Mouse (Mus musculus): ENCODE results near the gene Olfr1276. TPM values are rescaled to one million over a fixed set of nuclear protein-coding genes. Genes with fewer than 3 reads are reported as not detected.

Gene Olfr1276
- not detected in 2 replicates for polyA plus RNA-seq (2016; fragmentation: Nextera tagmentation; extraction: Ambion mirVana)

DNA sequence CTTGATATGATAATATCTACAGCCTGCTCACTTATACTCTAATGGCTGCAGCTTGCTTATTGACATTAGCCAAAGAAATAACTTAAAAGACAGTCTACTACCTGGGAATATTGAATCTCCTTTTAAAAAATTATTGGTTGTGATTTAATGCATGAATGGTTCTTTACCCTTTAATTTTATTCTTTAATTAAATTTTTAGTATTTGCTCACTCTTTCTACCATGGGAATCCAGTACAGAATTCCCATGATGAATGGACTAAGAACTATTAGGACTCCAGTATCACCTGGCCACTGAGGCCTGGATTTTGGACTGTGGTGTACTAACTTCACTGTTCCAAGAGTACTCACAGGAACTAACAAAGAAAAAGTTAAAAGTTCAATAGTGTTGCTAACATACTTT is at the start of gene Olfr1276:
Olfr1276 (plus strand) TSS at position 301 of the 400 bp plus-strand sequence.
- Histone ChIP-seq H3K9me3 (no peaks in the 10 kb centered on the region; the same call in 1 of the 2 replicates), H3K36me3 (no peaks in the 10 kb centered on the region), H3K27me3 (ENCODE audit: insufficient read depth, poor library complexity, severe bottlenecking) (no peaks in the 10 kb centered on the region), H3K27ac (no peak within 1 kb of the TSS), H3K4me3 (no peak within 1 kb of the TSS), H3K4me1 (no peaks in the 10 kb centered on the region)
- no peak for DNase-seq (ENCODE audit: low spot score)

DNA sequence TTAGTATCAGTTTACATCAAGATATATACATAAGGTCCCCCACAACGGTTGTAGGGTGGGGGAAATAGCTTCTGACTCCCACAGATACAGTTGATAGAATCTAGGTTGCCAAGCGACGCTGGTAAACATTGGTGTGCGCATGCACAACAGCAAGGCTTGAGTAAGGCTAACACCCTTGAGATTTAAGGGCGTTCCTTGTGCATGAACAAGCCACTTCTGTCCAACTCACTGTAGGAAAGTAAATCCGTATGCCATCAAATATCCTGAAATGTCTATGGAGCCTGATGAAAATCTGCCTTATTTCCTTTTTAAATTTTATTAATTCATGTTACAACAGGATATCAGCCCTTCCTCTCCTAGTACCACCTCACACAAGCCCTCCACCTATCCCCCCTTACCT is 24.8 kb upstream of the Olfr1276 start, which contains the start of gene 4930430A15Rik:
4930430A15Rik (minus strand) TSS at position 101 of the 400 bp plus-strand sequence.
- Histone ChIP-seq H3K27ac (no peak within 1 kb of the TSS), H3K4me1 (no peaks in the 10 kb centered on the region), H3K9me3 (no peaks in the 10 kb centered on the region), H3K4me3 (no peak within 1 kb of the TSS), H3K27me3 (ENCODE audit: insufficient read depth, poor library complexity, severe bottlenecking) (no peaks in the 10 kb centered on the region), H3K36me3 (no peaks in the 10 kb centered on the region)
- DNase-seq (ENCODE audit: low spot score) = no peak
- 83% methylated on average over 6 of the region's 6 CpGs for WGBS

GRCm38 (mm10) chr2:111235186-111235585 is 19.1 kb upstream of the Olfr1276 start, which contains the start of gene Olfr1275:
Gene Olfr1275 (minus strand): TSS chr2:111235286.
- 89% methylated on average over 1 of the region's 1 CpGs for WGBS
- Histone ChIP-seq H3K27ac (no peak within 1 kb of the TSS), H3K27me3 (ENCODE audit: insufficient read depth, poor library complexity, severe bottlenecking) (no peaks in the 10 kb centered on the region), H3K36me3 (no peaks in the 10 kb centered on the region), H3K4me3 (no peak within 1 kb of the TSS), H3K9me3 (no peaks in the 10 kb centered on the region), H3K4me1 (no peaks in the 10 kb centered on the region)
- no peak for DNase-seq (ENCODE audit: low spot score)

DNA sequence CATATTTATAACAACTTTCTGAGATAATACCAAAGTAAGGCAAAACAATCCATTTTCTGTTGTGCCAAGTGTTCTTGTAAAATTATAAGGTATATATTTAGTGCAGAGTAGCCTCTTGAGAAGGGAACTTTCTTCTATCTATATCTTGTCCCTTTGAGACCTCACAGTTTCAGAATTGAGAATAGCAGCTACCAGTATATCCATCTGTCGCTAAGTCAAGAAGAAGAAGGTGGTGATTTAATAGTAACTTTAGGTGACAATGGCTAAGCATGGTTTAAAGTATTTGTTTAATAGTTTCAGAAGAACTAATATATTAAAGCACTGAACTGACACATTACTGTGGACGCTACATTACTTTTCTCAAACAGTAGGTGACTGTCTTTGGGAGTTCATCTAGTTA is 19.7 kb downstream of the Olfr1276 start, which contains the start of gene Olfr1277:
Olfr1277 (minus strand) TSS at position 101 of the 400 bp plus-strand sequence.
- H3K4me3 ChIP-seq = no peak within 1 kb of the TSS
- DNase-seq (ENCODE audit: low spot score) = no peak
- no peak within 1 kb of the TSS for H3K27ac ChIP-seq
- WGBS = 71% methylated on average over 2 of the region's 2 CpGs
- no peaks in the 10 kb centered on the region for H3K27me3 ChIP-seq (ENCODE audit: insufficient read depth, poor library complexity, severe bottlenecking)
- no peaks in the 10 kb centered on the region for H3K4me1 ChIP-seq
- no peaks in the 10 kb centered on the region for H3K9me3 ChIP-seq
- H3K36me3 ChIP-seq = no peaks in the 10 kb centered on the region

GRCm38 (mm10) chr2:111289836-111290235 is 35.5 kb downstream of the Olfr1276 start, which contains the start of gene Olfr1278:
Gene Olfr1278 (plus strand): TSS chr2:111290136.
- Histone ChIP-seq H3K4me3 (no peak within 1 kb of the TSS), H3K9me3 (no peaks in the 10 kb centered on the region), H3K36me3 (no peaks in the 10 kb centered on the region), H3K27ac (no peak within 1 kb of the TSS), H3K4me1 (no peaks in the 10 kb centered on the region), H3K27me3 (ENCODE audit: insufficient read depth, poor library complexity, severe bottlenecking) (no peaks in the 10 kb centered on the region)
- no peak for DNase-seq (ENCODE audit: low spot score)

DNA sequence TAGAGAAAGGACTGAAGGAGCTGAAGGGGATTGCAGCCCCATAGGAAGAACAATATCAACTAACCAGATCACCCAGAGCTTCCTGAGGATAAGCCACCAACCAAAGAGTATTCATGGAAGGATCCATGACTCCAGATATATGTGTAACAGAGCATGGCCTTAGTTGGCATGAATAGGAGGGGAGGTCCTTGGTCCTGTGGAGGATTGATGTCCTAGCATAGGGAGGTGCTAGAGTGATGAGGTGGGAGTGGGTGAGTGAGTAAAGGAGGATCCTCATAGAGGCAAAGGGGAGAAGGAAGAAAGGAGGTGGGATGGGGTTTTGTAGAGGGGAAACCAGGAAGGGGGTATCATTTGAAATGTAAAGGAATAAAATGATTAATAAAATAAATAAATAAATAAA is 44.2 kb downstream of the Olfr1276 start:
- no peaks in the 10 kb centered on the region for H3K9me3 ChIP-seq
- no peaks in the 10 kb centered on the region for H3K36me3 ChIP-seq
- no peak overlapping the region for H3K27ac ChIP-seq
- no peak for DNase-seq (ENCODE audit: low spot score)
- no peaks in the 10 kb centered on the region for H3K27me3 ChIP-seq (ENCODE audit: insufficient read depth, poor library complexity, severe bottlenecking)
- H3K4me1 ChIP-seq = no peaks in the 10 kb centered on the region
- no peak overlapping the region for H3K4me3 ChIP-seq

DNA sequence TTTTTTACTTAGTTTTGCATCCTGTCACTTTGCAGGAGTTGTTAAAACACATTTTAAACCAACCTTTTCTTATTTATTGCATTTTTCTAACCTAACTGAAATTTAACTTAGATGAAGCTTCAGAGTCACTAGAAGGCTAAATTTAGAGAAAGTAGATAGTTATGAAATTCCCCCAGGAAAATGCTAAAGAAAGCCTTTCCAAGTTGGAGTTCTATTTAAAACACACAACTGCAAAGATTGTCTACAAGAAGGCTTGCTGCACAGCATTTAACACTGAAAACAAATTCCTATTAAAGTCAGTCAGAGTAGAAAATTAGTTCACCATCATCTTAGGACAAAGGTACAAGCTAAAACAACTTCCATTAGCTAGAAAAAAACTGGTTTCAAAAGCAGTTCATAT is 46.1 kb downstream of the Olfr1276 start, which contains the start of gene Olfr1279:
Olfr1279 (plus strand) TSS at position 262 of the 400 bp plus-strand sequence.
- H3K4me3 ChIP-seq = no peak within 1 kb of the TSS
- H3K36me3 ChIP-seq = no peaks in the 10 kb centered on the region
- H3K4me1 ChIP-seq = no peaks in the 10 kb centered on the region
- H3K27ac ChIP-seq = no peak within 1 kb of the TSS
- H3K27me3 ChIP-seq (ENCODE audit: insufficient read depth, poor library complexity, severe bottlenecking) = no peaks in the 10 kb centered on the region
- DNase-seq (ENCODE audit: low spot score) = no peak
- no peaks in the 10 kb centered on the region for H3K9me3 ChIP-seq

Other genes with a start within 250 kb of the Olfr1276 start
- not detected in 2 replicates for gene Gm13941, start 148.5 kb upstream of the Olfr1276 start, polyA plus RNA-seq (2016; fragmentation: Nextera tagmentation; extraction: Ambion mirVana)
- not detected in 2 replicates for gene Gm15130, start 101.6 kb upstream of the Olfr1276 start, polyA plus RNA-seq (2016; fragmentation: Nextera tagmentation; extraction: Ambion mirVana)
- gene 4930430A15Rik, start 24.9 kb upstream of the Olfr1276 start, polyA plus RNA-seq (2016; fragmentation: Nextera tagmentation; extraction: Ambion mirVana) = not detected in 2 replicates
- not detected in 2 replicates for gene Olfr1275, start 19.2 kb upstream of the Olfr1276 start, polyA plus RNA-seq (2016; fragmentation: Nextera tagmentation; extraction: Ambion mirVana)
- gene Olfr1277, start 19.6 kb downstream of the Olfr1276 start, polyA plus RNA-seq (2016; fragmentation: Nextera tagmentation; extraction: Ambion mirVana) = not detected in 2 replicates
- not detected in 2 replicates for gene Olfr1278, start 35.6 kb downstream of the Olfr1276 start, polyA plus RNA-seq (2016; fragmentation: Nextera tagmentation; extraction: Ambion mirVana)
- 0.04 TPM in 1 of 2 replicates, not detected in the other for gene Olfr1279, start 46.1 kb downstream of the Olfr1276 start, polyA plus RNA-seq (2016; fragmentation: Nextera tagmentation; extraction: Ambion mirVana)
- not detected in 2 replicates for gene Olfr1280, start 59.5 kb downstream of the Olfr1276 start, polyA plus RNA-seq (2016; fragmentation: Nextera tagmentation; extraction: Ambion mirVana)
- gene Olfr1281, start 72.0 kb downstream of the Olfr1276 start, polyA plus RNA-seq (2016; fragmentation: Nextera tagmentation; extraction: Ambion mirVana) = not detected in 2 replicates
- gene Olfr1282, start 81.6 kb downstream of the Olfr1276 start, polyA plus RNA-seq (2016; fragmentation: Nextera tagmentation; extraction: Ambion mirVana) = not detected in 2 replicates
- not detected in 2 replicates for gene Olfr1283, start 112.3 kb downstream of the Olfr1276 start, polyA plus RNA-seq (2016; fragmentation: Nextera tagmentation; extraction: Ambion mirVana)
- gene Olfr1284, start 121.0 kb downstream of the Olfr1276 start, polyA plus RNA-seq (2016; fragmentation: Nextera tagmentation; extraction: Ambion mirVana) = not detected in 2 replicates
- not detected in 2 replicates for gene Olfr1286, start 168.6 kb downstream of the Olfr1276 start, polyA plus RNA-seq (2016; fragmentation: Nextera tagmentation; extraction: Ambion mirVana)
- gene Olfr1287, start 194.6 kb downstream of the Olfr1276 start, polyA plus RNA-seq (2016; fragmentation: Nextera tagmentation; extraction: Ambion mirVana) = not detected in 2 replicates
- gene Olfr1288, start 219.6 kb downstream of the Olfr1276 start, polyA plus RNA-seq (2016; fragmentation: Nextera tagmentation; extraction: Ambion mirVana) = not detected in 2 replicates
- not detected in 2 replicates for gene Olfr1289, start 226.3 kb downstream of the Olfr1276 start, polyA plus RNA-seq (2016; fragmentation: Nextera tagmentation; extraction: Ambion mirVana)
- gene Olfr1290, start 239.3 kb downstream of the Olfr1276 start, polyA plus RNA-seq (2016; fragmentation: Nextera tagmentation; extraction: Ambion mirVana) = 0.15 and 0.31 TPM in 2 replicates
- 0.09 TPM in 1 of 2 replicates, not detected in the other for gene Olfr1291-ps1, start 242.7 kb downstream of the Olfr1276 start, polyA plus RNA-seq (2016; fragmentation: Nextera tagmentation; extraction: Ambion mirVana)

Data from heart, embryonic 10.5 days (tissue).